8 mouse cellular contexts compared by ENCODE assay signal in the genomic region with DNA sequence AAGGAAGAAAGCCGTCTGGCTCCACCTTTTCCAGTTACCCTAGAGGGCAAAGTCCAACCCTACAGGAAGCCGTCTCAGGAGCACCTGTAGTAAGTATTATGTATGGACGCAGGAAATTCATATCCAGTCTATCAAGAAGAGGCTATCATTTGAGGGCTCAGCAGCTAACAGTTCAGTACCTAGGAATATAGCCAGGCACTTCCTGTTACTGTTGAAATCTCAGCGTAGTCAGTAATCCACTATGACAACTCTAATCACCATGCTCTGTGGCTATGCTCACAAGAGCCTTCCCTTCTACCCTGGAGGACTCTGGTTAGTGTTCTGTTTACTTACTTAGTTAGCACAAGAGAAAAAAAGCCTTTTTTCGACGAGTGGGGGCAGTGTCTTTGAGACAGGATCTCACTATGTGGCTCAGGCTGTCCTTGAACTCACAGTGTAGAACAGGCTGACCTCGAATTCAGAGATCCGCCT. TPM values are rescaled to one million over a fixed set of nuclear protein-coding genes. Genes with fewer than 3 reads are reported as not detected.
DNase-seq lines count a peak whose midpoint lies in the region; ATAC-seq and TF ChIP-seq lines count a peak whose summit lies in the region.

No protein-coding gene starts in this region.

- 42% methylated on average over 8 of the region's 8 CpGs for WGBS in lung, embryonic 14.5 days
- 31% methylated on average over 8 of the region's 8 CpGs for WGBS in bone marrow, adult 2 months
- WGBS in hindbrain, embryonic 13.5 days: 70% methylated on average over 8 of the region's 8 CpGs
- WGBS in midbrain, embryonic 14.5 days: 67% methylated on average over 8 of the region's 8 CpGs

- no peaks in the 10 kb centered on the region for H3K9me3 ChIP-seq in lung, embryonic 14.5 days (ENCODE audit: low read depth, low read length)
- H3K9me3 ChIP-seq in hindbrain, embryonic 13.5 days: no peaks in the 10 kb centered on the region
- H3K9me3 ChIP-seq in midbrain, embryonic 14.5 days (ENCODE audit: control insufficient read depth, low read length): no peaks in the 10 kb centered on the region

- H3K9ac ChIP-seq in lung, embryonic 14.5 days: peak overlapping the region; percentile 85
- H3K9ac ChIP-seq in hindbrain, embryonic 13.5 days: peak overlapping the region; percentile 93
- peak overlapping the region; percentile 90 for H3K9ac ChIP-seq in midbrain, embryonic 14.5 days (replicated peaks; ENCODE audit: low read length)

- H3K27ac ChIP-seq in lung, embryonic 14.5 days (ENCODE audit: low read depth): no peak overlapping the region
- peak overlapping the region; percentile 23; the same call in 1 of the 2 replicates for H3K27ac ChIP-seq in bone marrow, adult 2 months (ENCODE audit: control insufficient read depth, insufficient read depth, low read depth, low read length, poor library complexity)
- no peak overlapping the region for H3K27ac ChIP-seq in hindbrain, embryonic 13.5 days
- H3K27ac ChIP-seq in midbrain, embryonic 14.5 days (replicated peaks; ENCODE audit: low read depth, low read length): no peak overlapping the region

- H3K4me3 ChIP-seq in lung, embryonic 14.5 days (ENCODE audit: low read depth, low read length): peak overlapping the region; percentile 83
- peak overlapping the region; percentile 37 for H3K4me3 ChIP-seq in bone marrow, adult 2 months (replicated peaks; ENCODE audit: control insufficient read depth, low read depth, low read length)
- H3K4me3 ChIP-seq in hindbrain, embryonic 13.5 days: peak overlapping the region; percentile 86
- peak overlapping the region; percentile 81 for H3K4me3 ChIP-seq in midbrain, embryonic 14.5 days (replicated peaks; ENCODE audit: low read depth, low read length)

- TF ChIP-seq CTCF in lung, embryonic 14.5 days (IDR thresholded peaks at IDR 0.05; ENCODE audit: low read depth): no peak
- no peak for TF ChIP-seq CTCF in bone marrow, adult 2 months (IDR thresholded peaks at IDR 0.05; ENCODE audit: control insufficient read depth, insufficient read depth, low read length)

- TF ChIP-seq POLR2A in bone marrow, adult 2 months (IDR thresholded peaks at IDR 0.05; ENCODE audit: borderline replicate concordance, control insufficient read depth, low read depth, low read length): no peak

- no peaks in the 10 kb centered on the region for H3K27me3 ChIP-seq in lung, embryonic 14.5 days (ENCODE audit: insufficient read depth, low read length)
- H3K27me3 ChIP-seq in hindbrain, embryonic 13.5 days: no peaks in the 10 kb centered on the region
- H3K27me3 ChIP-seq in midbrain, embryonic 14.5 days (ENCODE audit: control insufficient read depth, insufficient read depth, low read length): no peaks in the 10 kb centered on the region

- peak overlapping the region; percentile 62 for H3K4me2 ChIP-seq in lung, embryonic 14.5 days
- peak overlapping the region; percentile 77 for H3K4me2 ChIP-seq in hindbrain, embryonic 13.5 days
- peak overlapping the region; percentile 73 for H3K4me2 ChIP-seq in midbrain, embryonic 14.5 days (ENCODE audit: low read length)

- peaks cover 21% of the 10 kb centered on the region; the same call in 1 of the 2 replicates for H3K36me3 ChIP-seq in lung, embryonic 14.5 days (ENCODE audit: insufficient read depth)
- peaks cover 14% of the 10 kb centered on the region for H3K36me3 ChIP-seq in hindbrain, embryonic 13.5 days
- peaks cover 6% of the 10 kb centered on the region; the same call in 1 of the 2 replicates for H3K36me3 ChIP-seq in midbrain, embryonic 14.5 days (ENCODE audit: control insufficient read depth, insufficient read depth, low read length)

- DNase-seq in lung, embryonic 14.5 days: peak; percentile 17
- no peak for DNase-seq in lung, adult 18-20 months
- DNase-seq in midbrain, embryonic 14.5 days: peak; percentile 2
- DNase-seq in right cerebral cortex, adult 2 months (ENCODE audit: low spot score in 2 of 2): no peak
- DNase-seq in kidney, postnatal 36 days: no peak

- H3K4me1 ChIP-seq in lung, embryonic 14.5 days (ENCODE audit: insufficient read depth): 0 out of 2 replicates have a peak, but pooled peaks cover 5% of the 10 kb centered on the region
- no peaks in the 10 kb centered on the region; the same call in 1 of the 2 replicates for H3K4me1 ChIP-seq in bone marrow, adult 2 months (ENCODE audit: control insufficient read depth, insufficient read depth, low read length)
- peaks cover 28% of the 10 kb centered on the region for H3K4me1 ChIP-seq in hindbrain, embryonic 13.5 days (replicated peaks)
- H3K4me1 ChIP-seq in midbrain, embryonic 14.5 days (ENCODE audit: control insufficient read depth, insufficient read depth, low read length): peaks cover 14% of the 10 kb centered on the region

- no peak for ATAC-seq in lung, embryonic 14.5 days (ENCODE audit: insufficient read depth)
- ATAC-seq in hindbrain, embryonic 13.5 days (ENCODE audit: low FRiP score): no peak
- ATAC-seq in midbrain, embryonic 14.5 days (ENCODE audit: low FRiP score, low TSS enrichment): no peak
- ATAC-seq in megakaryocyte progenitor cell, adult 5-6 weeks (replicated peaks; ENCODE audit: poor library complexity): no peak; the same call in 1 of the 2 replicates

RNA-seq across cellular contexts. Expression of a gene that starts 1.2 kb away (rescaled TPM):
- 57.4 and 59.1 TPM in 2 replicates for polyA plus RNA-seq in lung, embryonic 14.5 days (2014; fragmentation: Nextera tagmentation; extraction: Ambion mirVana)
- polyA plus RNA-seq in bone marrow, adult 2 months (2011; ENCODE audit: insufficient read depth, insufficient read length, low replicate concordance, missing spikeins): 19.1 and 36.1 TPM in 2 replicates
- polyA plus RNA-seq in hindbrain, embryonic 13.5 days (2015; fragmentation: Nextera tagmentation; extraction: Ambion mirVana): 81.8 TPM in 2 replicates
- 63.3 and 64.8 TPM in 2 replicates for polyA plus RNA-seq in midbrain, embryonic 14.5 days (2014; fragmentation: Nextera tagmentation; extraction: Ambion mirVana)
- 48.4 and 58.5 TPM in 2 replicates for total RNA-seq in megakaryocyte progenitor cell, adult 5-6 weeks (2015)
- total RNA-seq in megakaryocyte progenitor cell, adult 5-6 weeks (2017): 46.8 and 48.4 TPM in 2 replicates

RNA-seq across cellular contexts. Expression of a gene that starts 1.2 kb away (rescaled TPM):
- polyA plus RNA-seq in lung, embryonic 14.5 days (2014; fragmentation: Nextera tagmentation; extraction: Ambion mirVana): 123 and 132 TPM in 2 replicates
- polyA plus RNA-seq in bone marrow, adult 2 months (2011; ENCODE audit: insufficient read depth, insufficient read length, low replicate concordance, missing spikeins): 29.5 and 44.4 TPM in 2 replicates
- 75.8 and 78.1 TPM in 2 replicates for polyA plus RNA-seq in hindbrain, embryonic 13.5 days (2015; fragmentation: Nextera tagmentation; extraction: Ambion mirVana)
- 80.6 and 81.4 TPM in 2 replicates for polyA plus RNA-seq in midbrain, embryonic 14.5 days (2014; fragmentation: Nextera tagmentation; extraction: Ambion mirVana)
- 73.1 and 84.3 TPM in 2 replicates for total RNA-seq in megakaryocyte progenitor cell, adult 5-6 weeks (2015)
- total RNA-seq in megakaryocyte progenitor cell, adult 5-6 weeks (2017): 99.3 and 118 TPM in 2 replicates

RNA-seq across cellular contexts. Expression of a gene that starts 39.0 kb away (rescaled TPM):
- not detected in 2 replicates for polyA plus RNA-seq in lung, embryonic 14.5 days (2014; fragmentation: Nextera tagmentation; extraction: Ambion mirVana)
- 2.0 and 3.1 TPM in 2 replicates for polyA plus RNA-seq in bone marrow, adult 2 months (2011; ENCODE audit: insufficient read depth, insufficient read length, low replicate concordance, missing spikeins)
- polyA plus RNA-seq in hindbrain, embryonic 13.5 days (2015; fragmentation: Nextera tagmentation; extraction: Ambion mirVana): 0.62 and 0.93 TPM in 2 replicates
- 0.51 and 0.53 TPM in 2 replicates for polyA plus RNA-seq in midbrain, embryonic 14.5 days (2014; fragmentation: Nextera tagmentation; extraction: Ambion mirVana)
- not detected in 2 replicates for total RNA-seq in megakaryocyte progenitor cell, adult 5-6 weeks (2015)
- total RNA-seq in megakaryocyte progenitor cell, adult 5-6 weeks (2017): not detected in 2 replicates

Comparison
In these comparisons a context has a peak if more than half of its experiments do, and no peak if none do; other contexts are left out.
1. DNase-seq: peak in lung, embryonic 14.5 days (single experiment) and midbrain, embryonic 14.5 days (single experiment); none in lung, adult 18-20 months (0 of 2), right cerebral cortex, adult 2 months (0 of 2) and kidney, postnatal 36 days (0 of 2).
2. Peak in every context shown above with its lines, with median percentiles within 50 percentile points of each other: H3K4me2 ChIP-seq, H3K4me3 ChIP-seq and H3K9ac ChIP-seq.